23 mouse cellular contexts compared by ENCODE assay signal in genomic region chr3:66080631-66081362, GRCm38 (mm10).
DNase-seq lines count a peak whose midpoint lies in the region; ATAC-seq lines count a peak whose summit lies in the region.
"Had no signal": no experiment of that assay in that cellular context is flagged by ENCODE, and none has a peak within 500 bp of the region (broad histone marks: within the 10 kb centered on the region; RNA-seq: fewer than 3 reads in every experiment).

No protein-coding gene starts in this region.

- H3K9ac ChIP-seq in limb, embryonic 13.5 days = no peak overlapping the region
- H3K9ac ChIP-seq: hindbrain, embryonic 13.5 days; limb, embryonic 12.5 days; liver, embryonic 12.5 days; liver, postnatal 0 days had no signal

- peaks cover 27% of the 10 kb centered on the region for H3K4me1 ChIP-seq in limb, embryonic 13.5 days
- H3K4me1 ChIP-seq in limb, embryonic 10.5 days = peaks cover 9% of the 10 kb centered on the region; the same call in 1 of the 2 replicates
- H3K4me1 ChIP-seq: hindbrain, embryonic 13.5 days had no signal

- no peaks in the 10 kb centered on the region for H3K9me3 ChIP-seq in limb, embryonic 13.5 days
- H3K9me3 ChIP-seq in limb, embryonic 10.5 days (replicated peaks) = no peaks in the 10 kb centered on the region
- H3K9me3 ChIP-seq: hindbrain, embryonic 13.5 days; limb, embryonic 12.5 days; liver, embryonic 12.5 days had no signal

- no peaks in the 10 kb centered on the region for H3K27me3 ChIP-seq in limb, embryonic 13.5 days
- no peaks in the 10 kb centered on the region for H3K27me3 ChIP-seq in limb, embryonic 10.5 days (ENCODE audit: low read depth, poor library complexity, severe bottlenecking)
- H3K27me3 ChIP-seq: hindbrain, embryonic 13.5 days; limb, embryonic 12.5 days; liver, embryonic 12.5 days had no signal

- ATAC-seq in frontal cortex, adult (ENCODE audit: low TSS enrichment) = peak; percentile 72
- ATAC-seq in limb, embryonic 13.5 days (ENCODE audit: low FRiP score, low read depth) = no peak
- ATAC-seq in cerebellum, adult (ENCODE audit: insufficient number of reproducible peaks, low FRiP score, low TSS enrichment) = no peak
- ATAC-seq: forebrain, embryonic 16.5 days; liver, embryonic 12.5 days; liver, postnatal 0 days had no signal

- no peak overlapping the region for H3K4me3 ChIP-seq in limb, embryonic 13.5 days
- H3K4me3 ChIP-seq in limb, embryonic 10.5 days = no peak overlapping the region
- H3K4me3 ChIP-seq: hindbrain, embryonic 13.5 days; limb, embryonic 12.5 days; liver, embryonic 12.5 days had no signal

- no peak overlapping the region for H3K4me2 ChIP-seq in limb, embryonic 13.5 days (replicated peaks)
- H3K4me2 ChIP-seq: heart, embryonic 11.5 days; hindbrain, embryonic 13.5 days; limb, embryonic 12.5 days; liver, embryonic 12.5 days; midbrain, embryonic 11.5 days had no signal

- no peak for DNase-seq in frontal cortex, postnatal 25 days (ENCODE audit: low spot score in 2 of 2)
- no peak for DNase-seq in limb, embryonic 10.5 days (ENCODE audit: low spot score)
- peak; percentile 37 for DNase-seq in fibroblast of lung, adult 2 months (ENCODE audit: low read depth)
- DNase-seq in gastrocnemius, postnatal 25 days = no peak
- DNase-seq: B cell, adult 2 months; cerebellum, adult 2 months; cerebellum, postnatal 25 days; gastrocnemius, postnatal 10 days; heart, postnatal 4 days; kidney, adult 11 months; kidney, postnatal 14 days; liver, postnatal 0 days; lung, postnatal 36 days; right cerebral cortex, postnatal 14 days had no signal

- no peaks in the 10 kb centered on the region for H3K36me3 ChIP-seq in limb, embryonic 13.5 days
- no peaks in the 10 kb centered on the region for H3K36me3 ChIP-seq in limb, embryonic 10.5 days
- H3K36me3 ChIP-seq: hindbrain, embryonic 13.5 days; limb, embryonic 12.5 days; liver, embryonic 12.5 days had no signal

- peak overlapping the region; percentile 67; the same call in 1 of the 2 replicates for H3K27ac ChIP-seq in limb, embryonic 13.5 days
- H3K27ac ChIP-seq in limb, embryonic 10.5 days = no peak overlapping the region
- H3K27ac ChIP-seq: hindbrain, embryonic 13.5 days; limb, embryonic 12.5 days; liver, embryonic 12.5 days had no signal

- WGBS in limb, embryonic 13.5 days = 49% methylated on average over 4 of the region's 4 CpGs
- 67% methylated on average over 4 of the region's 4 CpGs for WGBS in limb, embryonic 10.5 days
